Mouse (Mus musculus) gastrocnemius, adult 8-10 months (tissue): ENCODE data around the gene Gm20388. TPM values are rescaled to one million over a fixed set of nuclear protein-coding genes. Genes with fewer than 3 reads are reported as not detected.
A peak's percentile ranks its signal among the peaks of the same experiment; 100 is the strongest.

Source experiments
- DNase-seq, 2 experiments: peaks; one replicate each; pipeline ENCODE4 v3.0.0; 2022; ENCODE audit warnings: low spot score in 2 of 2
- total RNA-seq, 4 experiments: library from RNA; stranded (reverse); gene quantifications; 2 replicates each; pipeline ENCODE4 v1.2.4; 2022

The Gm20388 gene
- total RNA-seq, 4 experiments from 2014 or later: 4.4 to 20.0 (median 7.9) TPM; not detected in 1

DNA sequence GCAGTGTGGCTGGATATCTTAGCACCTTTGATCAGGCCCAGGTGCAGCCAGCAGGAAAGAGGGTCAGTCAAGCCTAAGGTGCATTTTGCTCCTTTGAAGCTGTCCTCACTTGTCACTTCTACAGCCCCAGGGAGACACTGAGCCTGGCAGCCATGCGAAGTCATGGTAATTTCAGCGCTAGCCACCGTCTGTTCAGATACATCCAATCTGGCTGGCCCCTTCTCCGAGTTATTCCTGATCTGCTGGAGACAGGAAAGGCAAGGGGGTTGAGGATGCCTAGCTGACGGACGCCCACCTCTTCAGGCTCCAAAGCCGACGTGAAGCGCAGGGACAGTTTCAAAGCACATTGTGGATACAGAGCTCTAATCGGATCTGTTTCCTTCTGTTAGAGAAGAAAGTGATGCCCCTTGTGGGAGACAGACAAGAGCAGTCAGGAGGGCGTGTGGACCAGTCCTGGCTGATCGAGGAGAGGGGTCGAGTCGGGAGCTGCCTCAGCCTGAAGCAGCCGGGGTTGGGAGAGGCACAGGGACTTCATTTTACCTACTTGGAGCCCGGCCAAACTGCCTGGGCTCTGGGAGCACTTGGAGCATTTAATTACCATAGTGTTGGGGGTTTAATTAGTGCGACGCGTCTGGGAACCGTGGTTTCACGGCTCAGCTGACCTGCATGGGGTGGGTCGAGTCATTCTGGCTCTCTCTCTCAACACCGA, 2613.2 kb downstream of the Gm20388 start:
- DNase-seq: no peak

DNA sequence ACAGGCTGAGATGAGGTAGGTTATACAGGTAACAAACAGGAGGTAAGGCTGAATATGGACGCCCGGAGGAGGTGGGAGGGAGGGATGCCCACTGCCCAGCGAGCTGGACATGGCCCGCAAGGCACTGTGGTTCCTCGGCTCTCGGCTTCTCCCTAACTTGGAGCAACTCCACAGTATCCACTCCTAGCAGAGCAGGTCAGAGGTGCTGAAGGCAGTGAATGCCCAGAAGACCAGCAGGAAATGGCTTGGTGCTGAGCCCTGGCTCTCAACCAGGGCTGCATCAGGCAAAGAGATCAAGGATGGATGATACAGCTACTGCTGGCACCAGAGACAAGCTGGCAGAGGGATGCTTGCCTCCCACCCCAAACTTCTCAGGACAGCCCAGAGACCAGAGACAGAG, 2613.9 kb downstream of the Gm20388 start:
- DNase-seq: no peak

DNA sequence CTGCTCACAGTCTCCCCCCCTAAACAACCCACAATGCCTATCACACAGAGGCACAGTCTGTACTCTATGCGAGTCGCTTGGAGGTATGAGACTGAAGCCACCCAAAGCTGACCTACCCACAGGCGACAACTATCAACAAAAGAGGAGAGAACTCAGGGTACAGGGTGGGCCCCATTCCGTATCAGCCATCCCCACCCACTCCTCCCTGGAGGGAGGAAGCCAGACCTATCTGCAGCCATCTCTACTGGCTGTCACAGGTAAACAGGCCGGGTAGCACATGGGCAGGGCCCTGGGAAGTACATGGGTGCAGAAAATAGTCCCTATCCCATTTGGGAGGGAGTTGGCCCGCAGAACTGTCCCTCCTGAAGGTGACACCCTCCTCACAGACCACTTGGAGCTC, 2614.4 kb downstream of the Gm20388 start:
- no peak for DNase-seq

DNA sequence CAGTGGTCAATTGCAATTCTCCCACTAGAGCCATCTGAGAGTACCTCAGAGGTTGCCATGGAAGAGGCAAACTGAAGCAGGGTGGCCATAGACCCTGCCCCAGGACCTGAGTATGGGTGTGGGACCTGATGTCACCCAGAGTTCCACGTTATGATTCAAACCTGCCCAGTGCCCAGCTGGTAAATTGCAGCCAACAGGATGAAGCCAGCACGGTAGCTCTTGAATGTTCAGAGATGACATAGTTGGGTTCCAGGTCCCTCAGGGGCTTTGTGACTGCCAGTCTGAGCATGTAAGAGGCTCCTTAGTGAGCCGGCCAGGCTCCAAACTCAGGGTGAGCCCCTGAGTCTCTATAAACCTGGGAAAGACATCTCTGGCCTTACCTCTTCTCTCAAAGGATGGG, 2615.4 kb downstream of the Gm20388 start:
- no peak for DNase-seq

DNA sequence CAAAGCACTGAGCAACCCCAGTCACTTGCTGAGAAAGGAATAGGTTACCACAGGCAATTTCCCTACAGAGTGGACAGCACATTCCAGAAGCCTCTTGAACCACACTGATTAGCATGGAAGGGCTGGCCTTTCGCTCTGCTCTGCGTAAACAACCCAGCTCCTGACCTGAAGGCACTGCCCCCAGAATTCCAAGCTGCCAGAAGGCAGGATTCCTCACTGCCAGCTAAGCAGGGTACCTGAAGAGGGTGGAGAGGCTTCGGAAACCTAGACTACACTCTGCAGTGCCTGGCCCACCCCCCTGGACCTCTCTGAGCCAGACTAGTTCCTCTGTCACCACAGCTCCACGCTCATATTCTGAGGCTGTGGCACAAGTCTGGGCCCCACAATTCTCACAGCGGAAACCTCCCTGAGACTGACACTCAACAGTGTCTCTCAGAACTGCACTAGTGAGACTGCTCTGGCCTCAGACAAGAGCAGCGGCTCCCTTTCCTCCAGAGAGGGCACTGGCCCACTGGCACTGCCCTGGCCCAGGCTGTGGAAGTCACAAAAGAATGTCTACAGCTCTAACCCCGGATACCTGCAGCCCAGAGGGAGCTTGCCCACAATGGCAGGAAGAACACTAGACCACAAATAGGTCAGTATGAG, 2616.0 kb downstream of the Gm20388 start:
- no peak for DNase-seq

DNA sequence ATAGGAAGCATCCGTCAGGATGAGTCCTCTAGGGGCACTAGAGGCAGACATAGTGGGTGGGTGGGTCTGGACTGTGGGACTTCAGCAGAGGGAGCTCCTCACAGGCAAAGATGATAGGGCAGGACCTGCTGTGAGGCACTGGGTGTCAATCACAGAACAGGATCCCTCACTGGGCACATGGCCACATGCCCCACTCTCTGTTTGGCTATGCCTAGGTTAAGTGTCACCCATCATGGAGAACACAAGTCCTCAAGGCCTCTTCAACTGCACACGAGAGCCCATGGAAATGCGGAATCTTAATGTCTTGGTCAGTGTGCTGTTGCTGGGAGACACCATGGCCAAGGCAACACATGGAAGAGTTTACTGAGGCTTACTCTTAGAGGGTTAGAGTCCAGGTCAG, 2617.3 kb downstream of the Gm20388 start:
- no peak for DNase-seq

DNA sequence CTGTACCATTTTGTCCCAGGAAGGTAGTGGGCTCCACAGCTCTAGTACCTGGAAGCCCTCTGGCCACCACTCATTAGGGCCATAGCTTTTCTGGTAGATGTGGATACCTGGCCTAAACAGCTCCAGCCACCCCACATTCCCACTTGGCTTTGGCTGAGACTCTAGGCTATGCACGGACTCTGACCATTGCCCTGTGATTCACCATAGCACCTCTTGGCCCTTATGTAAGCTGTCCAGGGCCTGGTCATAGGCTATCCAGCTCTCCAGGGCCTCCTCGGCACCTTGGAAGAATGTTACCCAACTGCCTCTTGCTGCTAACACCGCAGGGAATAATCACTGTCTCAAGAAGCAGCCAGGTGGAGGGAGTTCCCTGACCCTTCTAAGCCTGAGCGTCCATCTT, 2618.5 kb downstream of the Gm20388 start:
- DNase-seq: no peak

DNA sequence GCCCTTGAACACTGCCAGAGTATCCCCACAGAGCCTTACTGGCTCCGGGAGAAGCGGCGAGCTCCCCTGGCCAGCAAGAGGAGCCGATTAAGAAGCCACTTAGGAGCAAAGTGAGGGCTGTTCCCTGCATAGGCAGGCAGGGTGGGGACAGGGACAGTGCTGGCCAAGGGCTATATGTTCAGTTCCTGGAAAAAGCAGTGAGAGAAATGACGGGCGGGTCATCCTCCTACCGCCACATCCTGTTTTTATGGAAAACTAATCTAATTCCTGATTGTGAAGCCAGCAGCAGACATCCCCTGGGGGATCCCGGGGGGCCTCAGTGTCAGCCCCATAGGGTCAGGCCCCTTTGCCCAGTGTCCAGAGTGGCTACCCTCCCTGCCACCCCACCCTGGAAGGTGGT, 2620.7 kb downstream of the Gm20388 start:
- DNase-seq: no peak

DNA sequence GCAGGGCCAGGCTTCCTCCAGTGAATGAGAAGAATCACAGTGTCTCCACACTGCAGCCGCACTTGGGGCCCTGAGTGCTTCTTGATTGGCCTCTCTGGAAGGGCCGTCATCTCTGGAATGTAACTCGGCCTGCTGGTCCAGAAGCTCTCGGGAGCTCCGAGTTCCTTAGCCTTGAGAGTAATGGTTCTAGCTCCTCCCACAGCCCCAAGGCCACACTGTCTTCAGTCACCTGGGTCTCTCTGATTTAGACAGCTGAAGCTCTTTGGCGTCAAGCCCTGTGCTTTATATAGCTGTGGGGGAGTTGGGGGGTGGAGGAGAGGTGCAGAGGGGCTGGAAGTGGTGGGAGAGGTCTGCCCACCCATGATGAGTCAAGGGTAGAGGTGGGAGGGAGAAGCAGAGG, 2626.4 kb downstream of the Gm20388 start:
- DNase-seq: no peak

DNA sequence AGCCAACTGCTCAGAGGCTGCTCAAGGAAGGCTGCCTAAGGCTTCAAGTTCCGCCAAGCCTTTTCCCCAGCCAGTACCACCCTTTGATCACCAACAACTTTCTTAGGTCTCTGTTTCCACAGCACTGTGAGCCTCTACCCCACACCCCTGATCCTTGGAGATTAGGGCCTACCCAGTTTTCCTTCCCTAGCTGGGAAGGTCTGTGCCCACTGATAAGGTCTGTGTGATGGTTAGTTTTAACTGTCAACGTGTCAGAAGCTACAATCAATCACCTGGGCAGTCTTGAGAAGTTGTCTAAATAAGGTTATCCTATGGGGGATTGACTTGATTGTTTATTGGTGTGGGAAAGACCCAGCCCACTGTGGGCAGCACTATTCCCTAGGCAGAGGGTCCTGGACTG, 2627.2 kb downstream of the Gm20388 start:
- no peak for DNase-seq

DNA sequence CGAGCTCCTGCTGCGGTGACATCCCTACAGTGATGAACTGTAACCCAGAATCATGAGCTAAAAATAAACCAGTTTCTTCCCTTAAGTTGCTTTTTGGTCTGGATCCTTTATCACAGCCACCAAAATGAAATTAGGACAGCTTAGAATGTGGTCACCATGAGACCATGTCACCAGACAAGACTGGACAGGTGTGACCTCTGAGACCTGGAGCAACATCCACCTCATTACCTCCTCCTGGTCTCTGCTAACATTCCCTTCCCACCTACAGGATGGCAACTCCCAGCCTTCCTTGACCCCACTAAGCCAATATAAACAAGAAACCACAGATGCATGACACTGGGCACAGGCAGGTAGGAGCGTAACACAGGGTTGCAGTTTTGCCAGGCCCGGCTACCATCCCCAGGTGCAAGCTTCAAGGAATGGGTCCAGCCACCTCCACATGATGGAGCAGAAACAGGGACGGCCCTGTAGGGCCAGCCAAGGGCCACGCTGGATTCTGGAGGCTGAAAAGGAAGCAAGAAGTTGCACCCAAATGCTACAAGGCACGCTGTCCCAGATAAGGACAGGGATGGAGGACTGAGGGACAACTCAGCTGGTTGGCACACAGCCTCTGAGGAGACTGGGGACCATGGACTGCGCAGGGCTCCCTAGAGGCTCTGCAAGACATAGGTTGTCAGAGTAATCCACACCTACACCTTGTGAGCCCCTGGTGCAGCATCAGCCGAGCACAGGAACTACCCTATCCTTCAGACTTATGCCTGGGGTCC, 2627.9 kb downstream of the Gm20388 start:
- DNase-seq: no peak

DNA sequence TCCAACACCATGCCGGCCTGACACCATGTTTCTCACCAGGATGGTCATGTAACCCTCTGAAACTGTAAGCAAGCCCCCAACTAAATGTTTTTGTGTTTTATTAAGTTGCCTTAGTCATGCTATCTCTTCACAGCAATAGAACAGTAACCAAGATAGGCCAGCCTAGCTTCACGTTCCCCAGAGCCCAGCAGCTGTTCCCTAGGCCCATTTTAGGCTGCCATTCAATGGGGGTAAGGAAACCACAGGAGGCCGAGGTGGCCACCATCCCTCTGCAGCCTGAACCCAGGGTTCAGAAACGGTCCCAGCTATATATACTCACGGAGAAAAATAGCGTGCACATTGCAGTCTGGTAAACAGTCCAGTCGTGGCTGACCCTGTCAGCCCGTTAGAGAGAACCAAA, 2633.5 kb downstream of the Gm20388 start:
- DNase-seq: no peak

DNA sequence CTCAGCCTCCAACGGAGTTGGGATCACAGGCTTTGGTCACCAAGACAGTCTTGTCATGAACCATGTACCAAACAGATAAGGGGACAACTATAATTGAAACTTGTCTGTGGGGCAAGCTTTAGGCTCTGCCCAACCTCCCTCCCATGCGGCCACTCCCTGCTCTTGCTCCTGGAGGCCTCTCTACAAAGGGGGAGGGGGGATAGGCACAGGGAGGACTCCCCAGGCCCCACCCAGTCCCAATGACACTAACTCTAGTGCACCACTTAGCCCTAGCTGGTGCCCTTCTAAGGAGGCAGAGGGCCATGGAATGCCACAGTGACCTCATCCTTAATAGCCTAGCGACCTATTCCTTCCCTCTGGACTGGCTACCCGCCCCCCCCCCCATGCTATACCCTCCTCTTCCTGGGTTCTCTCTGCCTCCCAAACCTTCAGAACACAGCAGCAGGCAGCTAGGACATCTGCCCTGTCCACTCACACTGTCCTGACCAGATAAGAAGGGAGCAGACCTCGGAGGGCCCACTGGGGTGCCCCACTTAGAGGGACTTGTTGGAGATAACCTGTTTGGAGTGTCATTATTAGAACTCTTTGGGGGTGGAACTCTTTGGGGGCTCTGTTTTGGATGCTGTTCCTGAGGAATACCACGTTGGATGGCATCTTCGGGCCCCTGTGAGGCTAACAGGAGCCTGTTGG, 2635.6 kb downstream of the Gm20388 start:
- DNase-seq: no peak

DNA sequence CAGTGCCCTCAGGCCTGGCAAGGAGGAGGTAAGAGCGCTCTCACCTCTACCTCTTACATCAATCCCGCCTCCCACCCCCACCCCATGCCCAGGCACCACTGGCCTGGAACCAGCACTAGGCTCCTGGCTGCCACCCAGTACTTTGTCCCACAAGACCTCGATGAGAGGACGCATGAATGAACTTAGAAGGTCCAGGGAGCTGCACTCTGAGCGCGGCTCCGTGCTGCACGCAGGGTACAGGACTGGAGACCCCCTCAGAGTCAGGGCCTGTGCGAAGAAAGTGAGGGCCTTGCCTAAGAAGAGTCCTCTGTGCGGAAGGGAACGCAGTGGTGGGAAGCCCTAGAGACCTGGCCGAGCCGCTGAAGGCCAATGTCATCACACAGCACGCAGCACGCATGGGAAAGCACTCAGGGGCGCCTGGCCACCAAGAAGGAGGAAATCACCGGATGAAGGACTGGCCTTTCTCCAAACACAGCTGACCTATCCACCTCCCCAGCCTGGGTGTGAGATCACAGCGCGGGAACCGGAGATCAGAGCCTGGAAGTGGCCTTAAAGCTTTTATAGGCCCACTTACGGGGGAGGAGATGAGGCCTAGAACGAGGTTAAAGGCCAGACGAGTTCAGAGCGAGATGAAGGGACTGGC, 2636.3 kb downstream of the Gm20388 start:
- peak in 1 of 2 experiments; percentile 43 for DNase-seq

DNA sequence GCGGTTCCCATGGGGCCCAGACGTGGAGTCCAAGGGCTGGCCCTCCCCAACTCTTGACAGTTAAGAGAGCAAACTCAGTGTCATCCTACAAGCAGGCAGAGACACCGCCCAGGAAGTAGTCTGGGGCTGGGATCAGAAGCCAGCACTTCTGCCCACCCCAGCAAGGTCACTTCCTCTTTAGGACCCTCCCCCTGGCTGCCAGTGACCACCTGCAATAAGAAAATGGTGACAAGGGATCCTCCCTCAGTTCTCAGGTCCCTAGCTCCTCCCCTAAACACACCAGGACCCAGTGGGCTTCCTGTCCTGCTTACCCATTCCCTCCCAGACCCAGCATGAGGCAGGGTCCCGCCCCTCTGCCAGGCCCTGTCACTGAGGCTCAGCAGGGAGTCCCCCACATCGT, 2637.2 kb downstream of the Gm20388 start:
- DNase-seq: no peak

DNA sequence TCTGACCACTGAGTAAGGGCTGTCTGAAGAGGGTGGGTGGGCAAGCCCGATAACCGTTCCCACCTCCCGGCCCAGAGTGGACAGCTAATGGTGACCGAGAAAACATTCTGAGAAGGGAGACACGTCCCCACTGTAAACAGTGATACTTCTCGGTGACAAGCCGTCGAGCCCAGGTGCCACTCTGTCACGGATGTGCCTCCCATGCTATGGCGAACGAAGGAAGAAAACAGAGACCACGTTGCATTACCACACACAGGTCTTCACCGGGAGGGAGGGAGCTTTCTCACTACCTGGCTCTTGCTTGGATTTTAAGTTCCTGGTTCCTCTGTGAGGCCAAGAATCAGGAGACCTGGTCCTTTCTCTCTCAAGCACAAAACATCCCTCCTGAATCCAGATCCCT, 2637.7 kb downstream of the Gm20388 start:
- DNase-seq: no peak

DNA sequence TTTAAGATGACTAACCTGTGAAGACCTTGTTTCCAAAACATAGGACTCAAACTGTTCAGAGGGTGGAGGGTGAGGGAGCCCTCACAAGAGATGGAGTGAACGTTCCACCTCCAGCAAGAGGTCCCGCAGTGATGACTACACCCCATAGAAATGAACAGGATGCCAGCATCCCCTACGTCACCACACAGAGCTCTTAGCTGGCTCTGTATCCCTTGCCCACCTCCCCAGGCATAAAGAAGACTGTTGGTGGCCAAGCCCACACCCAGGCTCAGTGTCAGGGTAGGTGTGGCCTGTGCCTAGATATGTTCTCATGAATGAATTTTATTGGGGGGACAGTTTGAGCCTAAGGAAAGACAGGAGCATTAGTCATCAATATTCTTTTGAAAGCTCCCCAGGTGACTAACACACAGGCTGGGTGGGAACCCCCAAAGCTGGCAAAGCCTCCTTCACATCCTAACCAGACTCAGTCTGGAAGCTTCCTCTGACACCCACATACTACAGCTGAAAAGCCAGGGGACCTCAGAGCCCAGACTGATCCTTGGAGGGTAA, 2638.3 kb downstream of the Gm20388 start:
- DNase-seq: no peak

DNA sequence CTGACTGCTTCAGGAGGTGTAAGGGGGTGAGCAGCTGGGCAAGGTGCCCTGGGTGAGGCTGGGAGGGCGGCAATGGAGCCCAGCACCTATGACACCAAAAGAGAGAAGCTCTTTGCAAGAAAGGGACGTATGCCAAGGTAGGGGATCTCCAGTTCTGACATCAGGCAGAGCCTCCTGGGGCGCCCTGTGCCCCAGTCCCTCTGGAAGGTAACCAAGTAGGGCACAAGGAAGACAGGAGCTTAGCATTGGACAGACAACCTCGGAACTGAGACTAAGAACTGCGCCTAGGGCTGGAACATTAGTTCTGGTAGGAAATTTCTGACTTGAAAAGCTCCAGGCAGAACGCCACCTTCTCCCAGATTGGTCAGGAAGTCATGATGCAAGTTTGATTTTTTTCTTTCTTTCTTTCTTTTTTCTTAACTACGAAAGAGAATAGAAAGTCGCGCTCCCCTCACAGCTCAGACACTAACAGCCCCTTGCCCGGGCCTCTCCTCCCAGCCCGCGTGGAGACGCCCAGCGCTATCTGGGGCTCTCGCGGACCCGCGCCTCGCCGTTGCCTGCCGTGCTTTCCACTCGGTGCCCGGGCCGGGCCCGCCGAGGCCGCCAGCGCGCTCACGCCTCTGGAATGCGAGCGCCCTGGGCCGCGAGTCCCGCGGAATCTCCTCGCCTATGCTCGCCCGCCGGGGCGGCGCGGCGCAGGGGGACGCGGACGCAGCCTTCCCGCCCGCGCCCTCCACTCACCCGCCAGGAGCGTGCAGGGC, 2639.8 kb downstream of the Gm20388 start:
- DNase-seq: peak in 1 of 2 experiments; percentile 35

DNA sequence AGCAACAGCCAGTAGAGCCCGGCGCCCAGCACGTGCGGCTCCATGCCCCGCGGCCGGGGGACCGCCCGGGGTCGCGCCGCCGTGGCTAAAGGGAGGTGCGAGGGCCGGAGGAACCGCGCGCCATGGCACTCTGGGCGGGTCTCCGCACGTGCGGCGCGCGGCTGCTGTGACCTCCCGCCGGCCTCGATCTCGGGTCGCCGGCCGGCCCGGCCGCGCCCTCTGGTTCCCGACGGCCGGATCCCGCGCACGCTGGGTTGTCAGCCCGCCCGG, 2640.3 kb downstream of the Gm20388 start:
- no peak for DNase-seq

DNA sequence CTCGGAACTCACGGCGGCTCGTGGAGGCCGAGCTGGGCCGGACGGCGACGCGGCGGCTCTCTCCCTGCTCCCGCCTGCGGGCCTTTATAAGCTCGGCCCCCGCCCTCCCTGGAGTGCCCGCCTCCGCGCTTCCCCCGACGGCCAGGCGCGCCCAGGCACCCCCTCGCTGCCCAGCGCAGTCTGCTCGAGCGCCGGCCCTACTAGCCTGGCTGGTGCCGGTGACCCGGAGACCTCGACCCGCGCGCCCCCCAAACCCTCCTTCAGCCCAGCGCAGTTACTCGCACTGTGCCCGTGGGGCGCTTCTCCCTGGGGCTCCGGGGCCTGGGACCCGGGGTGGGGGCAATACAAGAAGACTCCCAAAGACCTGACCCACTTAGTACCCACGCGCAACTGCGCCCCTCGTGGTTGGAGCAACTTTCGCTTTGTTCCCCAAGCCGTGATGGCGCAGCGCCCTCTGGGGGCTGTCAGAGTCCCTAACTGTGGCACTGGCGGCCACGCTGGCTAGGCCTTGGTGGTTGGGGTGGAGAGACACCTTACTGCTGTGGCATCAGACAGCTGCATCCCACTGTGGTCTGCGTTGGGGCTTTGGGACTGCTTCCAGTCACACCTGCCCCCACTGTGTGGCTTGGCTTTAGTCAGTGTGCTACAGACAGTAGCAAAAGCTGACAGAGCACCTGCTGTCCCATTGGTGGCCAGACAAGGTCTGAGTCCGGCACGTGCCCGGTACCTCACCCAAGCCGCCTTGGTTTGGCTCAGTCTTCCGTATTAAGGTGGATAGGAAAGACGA, 2640.8 kb downstream of the Gm20388 start, which contains the start of gene Piezo1:
Piezo1 (minus strand) TSS at position 65 of the 787 bp plus-strand sequence.
- peak; percentile 88 to 89 for DNase-seq
